Mouse (Mus musculus) thymus, postnatal 0 days (tissue): ENCODE data around the gene Sept8. TPM values are rescaled to one million over a fixed set of nuclear protein-coding genes. Genes with fewer than 3 reads are reported as not detected.
A peak's percentile ranks its signal among the peaks of the same experiment; 100 is the strongest.
"Not testable (repeated sequence)": the region's sequence is repeated elsewhere in the genome, so short reads cannot be mapped to it uniquely, and the experiment has no call there.

Experiments used
- DNase-seq: peaks from one replicate; pipeline ENCODE4 v3.0.0-alpha.2; 2015; ENCODE audit warnings: low spot score
- polyA plus RNA-seq: library from polyadenylated mRNA; unstranded; fragments of >200 nt; fragmentation: Nextera tagmentation; extraction: Ambion mirVana; gene quantifications from 2 replicates; pipeline ENCODE4 v1.2.1, GENCODE M21; 2015

Gene Sept8
- polyA plus RNA-seq, 1 experiment from 2014 or later: 12.1 TPM

- no peak for DNase-seq
Measured at GRCm38 (mm10) chr11:53523545-53524405, 4.7 kb downstream of the Sept8 start.

DNA sequence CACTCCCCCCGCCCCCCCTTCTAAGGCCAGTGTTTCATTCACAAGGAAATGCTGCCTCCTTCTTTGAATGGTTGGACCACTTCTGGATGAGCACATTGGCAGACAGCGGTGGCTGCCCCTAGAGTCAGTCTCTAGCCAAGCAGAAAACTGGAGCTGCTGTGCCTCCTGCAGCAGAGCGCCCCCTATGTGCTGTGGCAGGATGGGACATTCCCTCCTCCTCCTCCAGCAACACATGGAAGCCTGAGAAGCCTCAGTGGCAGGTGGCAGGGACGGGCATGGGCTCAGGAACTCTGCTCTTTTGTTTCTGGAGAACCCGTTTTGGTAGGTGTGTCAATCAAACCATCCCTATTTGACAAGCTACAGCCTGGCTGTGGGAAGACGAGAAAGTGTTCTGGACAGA lies 5.8 kb downstream of the Sept8 start:
- DNase-seq: peak; percentile 42

DNA sequence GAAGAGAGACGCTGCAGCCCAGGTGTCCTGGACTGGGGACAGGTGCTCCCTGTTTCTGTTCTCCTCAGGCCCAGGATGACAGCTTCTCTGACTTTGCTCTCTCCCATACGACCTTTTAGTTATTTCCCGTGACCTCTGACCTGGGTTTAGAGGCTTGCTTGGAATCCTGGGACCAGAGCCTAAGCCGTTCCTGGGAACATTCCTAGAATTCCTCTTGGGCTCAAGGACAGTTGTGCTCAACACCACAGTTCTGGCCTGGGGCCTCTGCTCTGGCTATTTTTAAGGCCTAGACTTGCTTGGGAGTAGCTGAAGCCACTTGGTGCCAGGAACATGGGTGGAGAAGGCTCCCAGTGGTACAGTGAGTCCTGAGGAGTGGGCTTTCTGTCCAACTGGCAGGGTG lies 6.4 kb downstream of the Sept8 start:
- no peak for DNase-seq

DNA sequence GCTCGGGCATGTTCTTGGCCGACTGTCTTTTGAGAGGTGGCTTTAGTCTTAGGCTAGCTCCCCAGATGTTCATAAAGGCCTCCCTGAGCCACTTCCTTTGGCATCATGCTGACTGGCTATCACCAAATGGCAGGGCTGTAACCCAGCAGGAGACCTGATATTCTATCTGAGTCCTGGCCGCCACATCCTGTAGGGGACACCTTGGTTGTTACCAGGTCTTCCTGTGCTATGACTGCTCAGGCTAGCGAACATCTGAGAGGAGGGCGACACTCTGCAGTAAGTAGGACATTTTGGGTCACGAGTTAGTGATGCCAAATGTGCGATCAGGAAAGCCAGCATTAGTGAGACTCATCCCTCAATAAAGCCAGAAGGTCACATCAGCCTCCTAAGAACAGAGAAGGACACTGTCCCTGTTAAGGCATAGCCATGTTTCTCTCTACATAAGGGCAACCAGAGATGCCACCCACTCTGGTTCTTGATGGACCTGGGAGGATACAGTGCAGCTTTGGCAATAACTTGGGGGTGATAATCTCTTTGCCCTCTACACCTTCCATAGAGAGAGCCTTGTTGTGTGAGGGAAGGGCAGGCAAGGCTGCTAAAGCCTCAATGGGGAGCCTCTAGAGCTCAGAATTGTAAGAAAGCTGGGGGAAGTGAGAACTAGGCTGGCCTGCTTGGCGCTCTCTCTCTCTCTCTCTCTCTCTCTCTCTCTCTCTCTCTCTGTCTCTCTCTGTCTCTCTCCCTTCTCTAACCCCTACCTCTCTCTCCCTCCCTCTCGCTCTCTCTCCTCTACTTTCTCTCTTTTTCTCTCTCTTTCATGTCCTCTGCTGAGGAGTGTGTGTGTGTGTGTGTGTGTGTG lies 9.6 kb downstream of the Sept8 start:
- no peak for DNase-seq

- DNase-seq: no peak
Measured at GRCm38 (mm10) chr11:53529253-53529557, 10.1 kb downstream of the Sept8 start.

DNA sequence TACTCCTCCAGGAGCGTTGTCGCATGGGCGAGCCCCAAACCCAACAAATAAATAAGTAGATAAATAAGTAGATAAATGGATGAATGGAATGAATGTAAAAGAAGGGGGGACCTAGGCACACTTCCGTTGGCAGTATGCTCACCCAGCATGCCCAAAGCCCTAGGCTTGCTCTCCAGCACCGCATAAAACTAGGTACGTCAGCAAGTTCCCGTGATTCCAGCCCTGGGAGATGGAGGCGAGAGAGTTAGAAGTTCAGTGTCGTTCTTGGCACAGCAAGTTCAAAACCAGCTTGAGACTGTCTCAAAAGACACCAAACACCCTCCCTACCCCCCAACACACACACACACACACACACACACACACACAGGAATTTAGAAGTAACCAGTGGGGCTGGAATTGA lies 10.9 kb downstream of the Sept8 start:
- DNase-seq: no peak

DNA sequence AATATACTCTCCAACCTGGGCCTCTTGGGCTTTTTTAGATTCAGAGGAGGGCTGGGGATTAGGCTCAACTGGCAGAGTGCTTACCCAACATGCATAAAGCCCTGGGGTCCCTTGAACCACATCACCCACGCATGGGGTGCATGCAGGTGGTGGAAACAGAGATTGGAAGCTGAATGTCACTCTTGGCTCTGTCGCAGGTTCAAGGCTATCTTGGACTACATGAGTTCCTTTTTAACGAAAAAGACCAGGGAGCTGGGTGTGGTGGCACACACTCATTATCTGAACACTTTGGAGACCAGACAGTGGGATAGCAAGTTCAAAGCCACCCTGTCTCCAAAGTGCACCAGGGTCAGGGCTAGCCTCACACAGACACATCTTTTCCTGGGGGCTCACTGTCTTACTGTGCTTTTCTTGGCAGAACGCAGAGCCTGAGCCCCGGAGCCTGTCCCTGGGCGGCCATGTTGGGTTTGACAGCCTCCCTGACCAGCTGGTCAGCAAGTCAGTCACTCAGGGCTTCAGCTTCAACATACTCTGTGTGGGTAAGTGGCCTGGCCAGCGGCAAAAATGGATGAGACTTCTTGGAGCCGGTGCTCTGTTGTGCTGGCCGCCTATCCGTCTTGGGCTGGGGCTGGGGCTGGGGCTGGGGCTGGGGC lies 12.6 kb downstream of the Sept8 start:
- DNase-seq: no peak

DNA sequence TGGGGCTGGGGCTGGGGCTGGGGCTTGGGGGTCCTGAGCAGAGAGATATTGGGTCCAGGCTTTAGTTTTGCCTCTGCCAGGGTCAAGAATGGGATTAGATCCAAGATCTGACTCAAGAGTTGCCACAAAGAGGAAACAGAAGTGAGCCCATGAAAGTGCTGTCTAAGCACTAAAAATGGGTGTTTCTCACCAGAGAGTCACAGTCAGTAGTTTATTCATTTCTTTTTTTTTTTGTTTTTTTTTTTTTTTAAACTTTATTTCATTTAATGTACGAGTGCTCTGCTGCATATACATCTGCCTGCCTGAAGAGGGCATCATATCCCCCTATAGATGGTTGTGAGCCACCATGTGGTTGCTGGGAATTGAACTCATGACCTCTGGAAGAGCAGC lies 13.2 kb downstream of the Sept8 start:
- DNase-seq: no peak

GRCm38 (mm10) chr11:53539002-53539491 lies 20.0 kb downstream of the Sept8 start:
- no peak for DNase-seq

DNA sequence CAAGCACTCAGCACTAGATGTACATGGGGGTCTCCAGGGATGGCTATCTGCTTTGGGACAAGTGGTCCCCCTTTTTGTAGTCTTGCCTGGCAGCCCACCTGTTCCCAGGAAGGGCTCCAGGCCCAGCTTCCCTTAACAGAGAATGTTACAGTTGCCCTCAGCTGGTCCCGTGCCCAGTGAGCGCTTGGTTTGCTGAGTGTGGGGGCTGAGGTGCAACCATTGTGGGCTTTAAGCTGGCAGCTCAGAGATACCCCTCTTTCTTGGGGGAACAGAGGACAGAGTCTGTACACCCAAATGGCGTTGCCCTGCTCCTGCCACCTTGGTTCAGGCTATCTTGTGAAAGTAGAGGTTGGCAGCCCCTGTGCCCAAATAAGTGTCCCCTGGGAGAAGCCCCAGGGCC lies 21.3 kb downstream of the Sept8 start:
- no peak for DNase-seq

GRCm38 (mm10) chr11:53541222-53541621 lies 22.2 kb downstream of the Sept8 start:
- DNase-seq: no peak

DNA sequence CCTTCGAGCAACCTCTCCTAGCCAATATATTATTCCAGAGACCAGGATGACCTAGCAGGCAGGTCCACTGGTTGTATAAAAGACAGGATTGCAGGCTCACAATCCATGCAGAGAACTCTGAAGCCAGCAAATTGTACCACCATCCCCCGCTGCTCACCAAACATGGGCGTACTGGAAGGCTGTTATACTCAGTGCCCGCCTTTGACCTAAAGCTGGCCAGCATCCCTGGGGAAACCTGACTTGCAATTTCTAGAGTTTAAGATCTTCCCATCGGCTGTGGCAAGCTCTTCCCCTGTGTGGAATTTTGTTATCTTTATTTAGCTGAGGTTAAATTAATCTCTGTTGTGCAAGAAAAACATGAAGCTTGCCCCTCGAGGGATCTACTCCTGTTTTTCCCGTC lies 24.0 kb downstream of the Sept8 start:
- DNase-seq: no peak

GRCm38 (mm10) chr11:53546271-53546670 lies 27.2 kb downstream of the Sept8 start:
- DNase-seq: no peak

GRCm38 (mm10) chr11:53547566-53547965 lies 28.5 kb downstream of the Sept8 start:
- DNase-seq: no peak

GRCm38 (mm10) chr11:53548036-53548605 lies 29.1 kb downstream of the Sept8 start:
- DNase-seq: no peak

DNA sequence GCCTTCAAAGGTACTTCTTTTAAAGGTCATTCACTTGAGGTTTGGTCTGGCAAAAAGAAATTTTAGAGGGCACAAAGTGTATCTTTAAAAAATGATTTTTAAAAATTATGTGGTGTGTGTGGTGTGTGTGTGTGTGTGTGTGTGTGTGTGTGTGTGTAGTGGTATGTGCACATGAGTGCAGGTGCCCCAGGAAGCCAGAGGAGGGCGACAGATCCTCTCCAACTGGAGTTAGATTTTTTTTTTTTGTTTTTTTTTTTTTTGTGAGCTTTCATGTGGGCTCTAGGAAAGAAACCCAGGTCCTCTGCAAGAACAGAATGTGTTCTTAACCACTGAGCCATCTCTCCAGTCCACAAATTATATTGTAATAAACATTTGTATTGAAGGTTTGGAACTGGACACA lies 31.7 kb downstream of the Sept8 start:
- DNase-seq: no peak

DNA sequence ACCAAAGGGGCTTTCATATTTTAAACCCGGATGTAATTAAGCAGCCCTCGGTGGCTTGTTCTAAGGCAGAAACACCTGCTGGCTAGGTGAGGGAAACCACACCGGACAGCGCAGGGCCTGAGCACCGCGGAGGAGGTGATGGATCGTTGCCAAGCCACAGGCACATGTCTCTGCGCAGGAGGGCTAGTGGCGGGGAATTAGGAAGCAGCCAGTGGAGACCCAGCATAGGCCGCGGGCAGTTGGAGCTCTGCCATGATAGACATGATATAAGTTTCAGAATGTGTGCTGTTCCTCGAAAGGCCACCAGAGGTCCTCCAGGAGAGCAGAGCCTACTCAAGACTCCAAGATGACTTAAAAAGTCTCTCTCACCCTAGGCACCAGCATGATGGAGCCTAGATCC lies 32.7 kb downstream of the Sept8 start:
- peak; percentile 11 for DNase-seq

- DNase-seq: not testable (repeated sequence)
Measured at GRCm38 (mm10) chr11:53556529-53556928, 37.5 kb downstream of the Sept8 start.

DNA sequence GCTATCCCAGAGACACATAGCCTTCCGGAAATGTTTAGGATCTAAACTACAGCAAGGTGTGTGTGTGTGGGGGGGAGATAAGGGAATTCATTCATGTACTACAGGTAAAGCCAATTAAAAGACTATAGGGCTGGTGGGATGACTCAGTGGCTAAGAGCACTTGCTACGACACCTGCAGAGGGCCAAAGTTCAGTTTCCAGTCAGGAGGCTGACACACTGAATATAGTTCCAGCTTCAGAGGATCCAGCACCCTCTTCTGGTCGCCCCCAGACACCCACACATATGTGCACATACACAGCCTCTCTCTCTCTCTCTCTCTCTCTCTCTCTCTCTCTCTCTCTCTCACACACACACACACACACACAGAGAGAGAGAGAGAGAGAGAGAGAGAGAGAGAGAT lies 38.9 kb downstream of the Sept8 start:
- DNase-seq: not testable (repeated sequence)

GRCm38 (mm10) chr11:53559980-53560379 lies 40.9 kb downstream of the Sept8 start:
- DNase-seq: not testable (repeated sequence)

DNA sequence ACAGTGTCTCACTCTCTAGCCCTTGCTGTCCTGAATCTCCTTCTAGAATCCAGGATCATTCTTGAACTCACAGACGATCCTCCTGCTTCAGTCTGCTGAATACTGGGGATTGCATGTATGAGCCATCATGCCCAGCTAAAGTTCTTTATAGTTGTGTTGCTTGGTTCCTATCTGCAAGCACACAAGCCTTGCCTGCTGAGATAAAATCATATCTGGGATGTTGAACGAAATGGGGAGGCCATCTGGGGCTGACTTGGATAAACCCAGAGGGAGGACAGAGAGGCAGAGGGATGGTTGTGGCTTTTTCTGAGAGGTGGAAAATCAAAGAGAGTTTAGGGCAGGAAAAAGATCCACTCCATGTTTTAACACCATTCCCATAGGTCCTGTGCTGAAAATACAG lies 42.9 kb downstream of the Sept8 start:
- no peak for DNase-seq

DNA sequence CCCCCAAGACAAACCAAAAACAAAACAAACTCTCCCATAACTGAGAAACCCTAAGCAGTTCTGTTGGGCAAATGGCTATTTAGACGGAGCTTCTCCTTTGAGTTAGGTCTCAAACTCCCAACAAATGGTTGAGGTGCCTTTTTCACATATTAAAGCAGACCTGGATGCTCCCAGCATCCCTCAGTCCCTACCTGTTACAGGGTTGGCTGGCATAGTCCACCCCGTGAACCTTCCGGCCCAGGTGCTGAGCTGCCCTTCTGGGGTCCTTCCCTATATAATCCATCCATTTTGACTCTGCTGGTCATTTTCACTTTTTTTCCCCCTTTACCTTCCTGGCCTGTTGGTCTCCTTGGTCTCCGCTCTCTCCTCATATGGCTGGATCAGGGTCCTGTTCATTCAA lies 47.6 kb downstream of the Sept8 start:
- DNase-seq: no peak
